Mouse (Mus musculus): ENCODE data around the gene Fstl4. TPM values are rescaled to one million over a fixed set of nuclear protein-coding genes. Genes with fewer than 3 reads are reported as not detected.

The Fstl4 gene
- polyA plus RNA-seq, 1 experiment from 2014 or later: 9.1 TPM

GRCm38 (mm10) chr11:53003361-53003760, 238.9 kb downstream of the Fstl4 start:
- no peak overlapping the region for H3K27ac ChIP-seq (ENCODE audit: low read depth, low read length)
- H3K36me3 ChIP-seq (ENCODE audit: control insufficient read depth, insufficient read depth, low read length): no peaks in the 10 kb centered on the region
- H3K9ac ChIP-seq (ENCODE audit: low read depth, low read length): no peak overlapping the region
- 53% methylated on average over 7 of the region's 7 CpGs for WGBS (ENCODE audit: insufficient replicate concordance)
- no peak overlapping the region for H3K4me3 ChIP-seq (ENCODE audit: low read depth, low read length)
- H3K27me3 ChIP-seq (ENCODE audit: control insufficient read depth, insufficient read depth, low read length): no peaks in the 10 kb centered on the region
- H3K9me3 ChIP-seq (replicated peaks; ENCODE audit: control insufficient read depth, low read length): no peaks in the 10 kb centered on the region
- no peak for ATAC-seq (replicated peaks; ENCODE audit: insufficient number of reproducible peaks, low FRiP score, low TSS enrichment)
- H3K4me1 ChIP-seq (ENCODE audit: control insufficient read depth, insufficient read depth, low read length): no peaks in the 10 kb centered on the region
- H3K4me2 ChIP-seq: no peak overlapping the region

GRCm38 (mm10) chr11:53003811-53004210, 239.4 kb downstream of the Fstl4 start:
- ATAC-seq (replicated peaks; ENCODE audit: insufficient number of reproducible peaks, low FRiP score, low TSS enrichment): no peak
- Histone ChIP-seq H3K4me2 (no peak overlapping the region), H3K27ac (ENCODE audit: low read depth, low read length) (no peak overlapping the region), H3K36me3 (ENCODE audit: control insufficient read depth, insufficient read depth, low read length) (no peaks in the 10 kb centered on the region), H3K4me1 (ENCODE audit: control insufficient read depth, insufficient read depth, low read length) (no peaks in the 10 kb centered on the region), H3K27me3 (ENCODE audit: control insufficient read depth, insufficient read depth, low read length) (no peaks in the 10 kb centered on the region), H3K9ac (ENCODE audit: low read depth, low read length) (no peak overlapping the region), H3K4me3 (ENCODE audit: low read depth, low read length) (no peak overlapping the region), H3K9me3 (replicated peaks; ENCODE audit: control insufficient read depth, low read length) (no peaks in the 10 kb centered on the region)
- WGBS (ENCODE audit: insufficient replicate concordance): 77% methylated on average over 9 of the region's 9 CpGs

DNA sequence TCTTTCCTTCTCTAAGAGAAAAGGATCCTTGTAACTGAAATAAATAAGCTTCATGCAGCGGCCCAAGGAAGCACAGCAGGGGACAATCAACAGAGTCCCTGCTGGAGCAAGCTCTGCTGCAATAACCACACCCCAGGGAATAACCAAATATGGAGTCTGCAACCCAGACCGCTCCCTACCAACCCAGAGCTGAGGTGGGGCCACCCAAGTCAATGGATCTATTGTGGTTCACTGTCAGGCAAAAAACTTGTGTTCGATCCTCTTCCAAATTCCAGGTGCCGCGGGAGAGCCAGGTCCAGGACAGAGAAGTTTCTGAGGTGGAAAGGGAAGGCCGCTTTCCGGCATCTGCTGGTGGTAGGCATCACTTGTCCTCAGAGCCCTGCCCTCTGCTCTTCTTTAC, 245.2 kb downstream of the Fstl4 start:
- Histone ChIP-seq H3K4me1 (ENCODE audit: control insufficient read depth, insufficient read depth, low read length) (no peaks in the 10 kb centered on the region), H3K27me3 (ENCODE audit: control insufficient read depth, insufficient read depth, low read length) (no peaks in the 10 kb centered on the region), H3K36me3 (ENCODE audit: control insufficient read depth, insufficient read depth, low read length) (no peaks in the 10 kb centered on the region), H3K4me2 (no peak overlapping the region), H3K27ac (ENCODE audit: low read depth, low read length) (no peak overlapping the region), H3K9ac (ENCODE audit: low read depth, low read length) (no peak overlapping the region), H3K9me3 (replicated peaks; ENCODE audit: control insufficient read depth, low read length) (no peaks in the 10 kb centered on the region), H3K4me3 (ENCODE audit: low read depth, low read length) (no peak overlapping the region)
- ATAC-seq (replicated peaks; ENCODE audit: insufficient number of reproducible peaks, low FRiP score, low TSS enrichment): no peak
- WGBS (ENCODE audit: insufficient replicate concordance): 47% methylated on average over 7 of the region's 7 CpGs

- Histone ChIP-seq H3K9ac (ENCODE audit: low read depth, low read length) (no peak overlapping the region), H3K4me2 (no peak overlapping the region), H3K27ac (ENCODE audit: low read depth, low read length) (no peak overlapping the region), H3K4me1 (ENCODE audit: control insufficient read depth, insufficient read depth, low read length) (no peaks in the 10 kb centered on the region), H3K9me3 (replicated peaks; ENCODE audit: control insufficient read depth, low read length) (no peaks in the 10 kb centered on the region), H3K36me3 (ENCODE audit: control insufficient read depth, insufficient read depth, low read length) (no peaks in the 10 kb centered on the region), H3K4me3 (ENCODE audit: low read depth, low read length) (no peak overlapping the region), H3K27me3 (ENCODE audit: control insufficient read depth, insufficient read depth, low read length) (no peaks in the 10 kb centered on the region)
- ATAC-seq (replicated peaks; ENCODE audit: insufficient number of reproducible peaks, low FRiP score, low TSS enrichment): no peak
- 82% methylated on average over 6 of the region's 6 CpGs for WGBS (ENCODE audit: insufficient replicate concordance)
Observed at GRCm38 (mm10) chr11:53011996-53012505, 247.6 kb downstream of the Fstl4 start.

- H3K4me1 ChIP-seq (ENCODE audit: control insufficient read depth, insufficient read depth, low read length): no peaks in the 10 kb centered on the region
- WGBS (ENCODE audit: insufficient replicate concordance): 70% methylated on average over 5 of the region's 5 CpGs
Observed at GRCm38 (mm10) chr11:53013906-53014305, 249.5 kb downstream of the Fstl4 start.

GRCm38 (mm10) chr11:53016358-53017021, 252.1 kb downstream of the Fstl4 start:
- H3K4me1 ChIP-seq (ENCODE audit: control insufficient read depth, insufficient read depth, low read length): no peaks in the 10 kb centered on the region
- H3K4me2 ChIP-seq: no peak overlapping the region
- 73% methylated on average over 7 of the region's 7 CpGs for WGBS (ENCODE audit: insufficient replicate concordance)
- no peak overlapping the region for H3K9ac ChIP-seq (ENCODE audit: low read depth, low read length)
- no peak overlapping the region for H3K4me3 ChIP-seq (ENCODE audit: low read depth, low read length)
- H3K9me3 ChIP-seq (replicated peaks; ENCODE audit: control insufficient read depth, low read length): no peaks in the 10 kb centered on the region
- ATAC-seq (replicated peaks; ENCODE audit: insufficient number of reproducible peaks, low FRiP score, low TSS enrichment): no peak
- no peak overlapping the region for H3K27ac ChIP-seq (ENCODE audit: low read depth, low read length)
- H3K27me3 ChIP-seq (ENCODE audit: control insufficient read depth, insufficient read depth, low read length): no peaks in the 10 kb centered on the region
- H3K36me3 ChIP-seq (ENCODE audit: control insufficient read depth, insufficient read depth, low read length): no peaks in the 10 kb centered on the region

More at GRCm38 (mm10) chr11:53013906-53014305, 249.5 kb downstream of the Fstl4 start:
- Histone ChIP-seq H3K27ac (ENCODE audit: low read depth, low read length) (no peak overlapping the region), H3K36me3 (ENCODE audit: control insufficient read depth, insufficient read depth, low read length) (no peaks in the 10 kb centered on the region), H3K27me3 (ENCODE audit: control insufficient read depth, insufficient read depth, low read length) (no peaks in the 10 kb centered on the region), H3K4me2 (no peak overlapping the region), H3K4me3 (ENCODE audit: low read depth, low read length) (no peak overlapping the region), H3K9me3 (replicated peaks; ENCODE audit: control insufficient read depth, low read length) (no peaks in the 10 kb centered on the region), H3K9ac (ENCODE audit: low read depth, low read length) (no peak overlapping the region)
- ATAC-seq (replicated peaks; ENCODE audit: insufficient number of reproducible peaks, low FRiP score, low TSS enrichment): no peak

DNA sequence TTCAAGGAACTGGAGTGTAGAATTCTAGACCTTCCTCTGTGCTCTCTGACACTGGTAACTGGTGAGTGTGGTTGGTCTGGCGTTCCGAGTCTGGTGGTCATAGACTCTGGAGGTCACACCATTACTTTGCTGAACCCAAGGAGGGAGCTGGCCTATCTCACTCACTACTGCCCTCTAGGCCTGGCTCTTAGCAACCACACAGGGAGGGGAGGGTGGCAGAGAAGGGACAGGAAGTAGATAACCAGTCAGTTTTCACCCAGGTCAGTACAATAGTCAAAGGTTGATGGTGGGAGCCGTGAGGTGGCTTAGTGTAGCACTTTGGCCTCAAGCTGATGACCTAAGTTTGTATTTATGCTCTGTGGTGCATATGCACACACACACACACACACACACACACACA, 255.1 kb downstream of the Fstl4 start:
- Histone ChIP-seq H3K4me3 (ENCODE audit: low read depth, low read length) (no peak overlapping the region), H3K36me3 (ENCODE audit: control insufficient read depth, insufficient read depth, low read length) (no peaks in the 10 kb centered on the region), H3K9ac (ENCODE audit: low read depth, low read length) (no peak overlapping the region), H3K4me1 (ENCODE audit: control insufficient read depth, insufficient read depth, low read length) (peaks cover 4% of the 10 kb centered on the region; the same call in 1 of the 2 replicates), H3K27me3 (ENCODE audit: control insufficient read depth, insufficient read depth, low read length) (no peaks in the 10 kb centered on the region), H3K4me2 (no peak overlapping the region), H3K27ac (ENCODE audit: low read depth, low read length) (no peak overlapping the region), H3K9me3 (replicated peaks; ENCODE audit: control insufficient read depth, low read length) (no peaks in the 10 kb centered on the region)
- ATAC-seq (replicated peaks; ENCODE audit: insufficient number of reproducible peaks, low FRiP score, low TSS enrichment): no peak
- WGBS (ENCODE audit: insufficient replicate concordance): 82% methylated on average over 3 of the region's 3 CpGs

- no peaks in the 10 kb centered on the region for H3K36me3 ChIP-seq (ENCODE audit: control insufficient read depth, insufficient read depth, low read length)
- no peaks in the 10 kb centered on the region for H3K27me3 ChIP-seq (ENCODE audit: control insufficient read depth, insufficient read depth, low read length)
- peaks cover 4% of the 10 kb centered on the region; the same call in 1 of the 2 replicates for H3K4me1 ChIP-seq (ENCODE audit: control insufficient read depth, insufficient read depth, low read length)
- no peak for ATAC-seq (replicated peaks; ENCODE audit: insufficient number of reproducible peaks, low FRiP score, low TSS enrichment)
- no peak overlapping the region for H3K9ac ChIP-seq (ENCODE audit: low read depth, low read length)
- no peaks in the 10 kb centered on the region for H3K9me3 ChIP-seq (replicated peaks; ENCODE audit: control insufficient read depth, low read length)
- no peak overlapping the region for H3K4me3 ChIP-seq (ENCODE audit: low read depth, low read length)
- WGBS (ENCODE audit: insufficient replicate concordance): 48% methylated on average over 6 of the region's 6 CpGs
- H3K27ac ChIP-seq (ENCODE audit: low read depth, low read length): no peak overlapping the region
- H3K4me2 ChIP-seq: no peak overlapping the region
Observed at GRCm38 (mm10) chr11:53024403-53024802, 260.0 kb downstream of the Fstl4 start.

GRCm38 (mm10) chr11:53025686-53026085, 261.3 kb downstream of the Fstl4 start:
- no peaks in the 10 kb centered on the region for H3K36me3 ChIP-seq (ENCODE audit: control insufficient read depth, insufficient read depth, low read length)
- no peak overlapping the region for H3K4me2 ChIP-seq
- no peak overlapping the region for H3K9ac ChIP-seq (ENCODE audit: low read depth, low read length)
- no peak for ATAC-seq (replicated peaks; ENCODE audit: insufficient number of reproducible peaks, low FRiP score, low TSS enrichment)
- 94% methylated on average over 6 of the region's 6 CpGs for WGBS (ENCODE audit: insufficient replicate concordance)
- H3K27ac ChIP-seq (ENCODE audit: low read depth, low read length): no peak overlapping the region
- no peaks in the 10 kb centered on the region for H3K27me3 ChIP-seq (ENCODE audit: control insufficient read depth, insufficient read depth, low read length)
- no peaks in the 10 kb centered on the region for H3K9me3 ChIP-seq (replicated peaks; ENCODE audit: control insufficient read depth, low read length)
- peaks cover 9% of the 10 kb centered on the region for H3K4me1 ChIP-seq (ENCODE audit: control insufficient read depth, insufficient read depth, low read length)
- H3K4me3 ChIP-seq (ENCODE audit: low read depth, low read length): no peak overlapping the region

All from heart, embryonic 11.5 days (tissue).